Mouse (Mus musculus) liver, embryonic 16.5 days (tissue): Measurements from ENCODE around the gene Cdh10. TPM values are rescaled to one million over a fixed set of nuclear protein-coding genes. Genes with fewer than 3 reads are reported as not detected.

Source experiments
- ATAC-seq: fragments of 200-750 bp; cut with Nextera tagmentation; 2 replicates; pipeline ENCODE4 v1.8.0; 2017; ENCODE audit warnings: low read depth, mild to moderate bottlenecking, moderate number of reproducible peaks, moderate library complexity
- H3K27ac ChIP-seq: fragments of 300-500 bp; sonication (generic); 2 replicates; pipeline ENCODE4 v1.5.1; 2014; ENCODE audit warnings: mild to moderate bottlenecking, low read length
- H3K27me3 ChIP-seq: fragments of 300-500 bp; sonication (generic); 2 replicates; pipeline ENCODE4 v1.6.1; 2014; ENCODE audit warnings: low read depth, low read length, mixed read lengths; ENCODE audit not compliant: control insufficient read depth, insufficient read depth
- H3K36me3 ChIP-seq: fragments of 300-500 bp; sonication (generic); 2 replicates; pipeline ENCODE4 v1.6.1; 2014; ENCODE audit warnings: mild to moderate bottlenecking; ENCODE audit not compliant: control insufficient read depth, insufficient read depth
- H3K4me1 ChIP-seq: fragments of 300-500 bp; sonication (generic); 2 replicates; pipeline ENCODE4 v1.6.1; 2014; ENCODE audit warnings: low read depth, low read length, mixed read lengths; ENCODE audit not compliant: control insufficient read depth
- H3K4me2 ChIP-seq: fragments of 300-500 bp; sonication (generic); 2 replicates; pipeline ENCODE4 v1.6.1; 2014; ENCODE audit warnings: low read depth, low read length, mixed read lengths
- H3K4me3 ChIP-seq: fragments of 300-500 bp; sonication (generic); 2 replicates; pipeline ENCODE4 v1.5.1; 2014; ENCODE audit warnings: low read depth, mild to moderate bottlenecking, low read length
- H3K9ac ChIP-seq: fragments of 300-500 bp; sonication (generic); 2 replicates; pipeline ENCODE4 v1.6.1; 2014; ENCODE audit warnings: low read depth, low read length
- H3K9me3 ChIP-seq: fragments of 300-500 bp; sonication (generic); replicated peaks from 2 replicates; pipeline ENCODE4 v1.6.1; 2016; ENCODE audit warnings: low read length; ENCODE audit not compliant: control insufficient read depth
- WGBS: fragments of 180-500 bp; shearing (Covaris S2); extraction: QIAGEN DNeasy Blood & Tissue Kit; methylation state at CpG from one replicate; pipeline ENCODE4 v1.1.7; 2014; ENCODE audit not compliant: insufficient replicate concordance; 5-methylcytosine and 5-hydroxymethylcytosine counted together
- polyA plus RNA-seq: library from polyadenylated mRNA; unstranded; fragments of >200 nt; fragmentation: Nextera tagmentation; extraction: Ambion mirVana; gene quantifications from 2 replicates; pipeline ENCODE4 v1.2.1, GENCODE M21; 2015

The Cdh10 gene
- polyA plus RNA-seq: not detected in 2 replicates

DNA sequence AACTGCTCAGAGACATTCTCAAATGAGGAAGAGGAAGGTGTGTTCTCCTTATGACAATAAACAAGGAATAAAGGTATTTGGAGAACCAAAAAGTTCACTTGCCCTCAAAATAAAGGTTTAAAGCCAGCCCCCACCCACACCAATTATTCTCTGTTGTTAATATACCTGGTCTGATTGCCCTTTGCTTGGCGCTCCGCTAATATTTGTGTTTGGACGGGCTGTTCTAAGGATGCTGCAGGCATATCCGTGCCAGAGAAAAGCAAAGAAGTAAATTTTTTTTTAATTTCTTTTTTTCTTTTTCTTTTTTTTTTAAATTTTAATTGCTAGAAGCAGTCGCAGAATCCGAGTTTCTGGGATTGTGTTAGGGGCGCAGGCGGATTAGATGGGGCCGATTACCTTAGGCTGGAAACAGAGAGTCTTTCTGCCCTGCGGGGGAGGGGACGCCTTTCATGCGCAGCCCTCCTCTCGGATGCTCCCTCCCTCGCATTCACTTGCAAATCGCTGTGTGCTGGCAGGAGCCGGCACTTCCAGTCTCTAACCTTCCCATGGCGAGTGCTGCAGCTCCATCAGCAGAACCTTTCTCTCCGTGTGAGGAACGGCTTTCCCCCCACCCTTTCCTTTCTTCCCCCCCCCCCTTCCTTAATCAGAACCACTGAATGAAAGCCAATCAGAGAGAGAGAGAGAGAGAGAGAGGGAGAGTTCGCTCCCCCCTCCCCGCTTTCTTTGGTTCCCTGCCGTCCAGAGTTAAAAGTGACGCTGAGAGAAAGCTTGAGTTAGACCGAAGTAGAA, at the start of gene Cdh10:
Gene Cdh10, plus strand, starts transcription at position 763 of the 789 bp plus-strand sequence.
- Histone ChIP-seq H3K4me1 (no peaks in the 10 kb centered on the region), H3K27ac (no peak within 1 kb of the TSS), H3K9ac (no peak within 1 kb of the TSS), H3K4me3 (0 out of 2 replicates have a peak within 1 kb of the TSS, but pooled peaks have one; percentile 2), H3K36me3 (no peaks in the 10 kb centered on the region), H3K9me3 (no peaks in the 10 kb centered on the region), H3K27me3 (no peaks in the 10 kb centered on the region), H3K4me2 (peak within 1 kb of the TSS; percentile 24)
- ATAC-seq: no peak
- whole genome bisulfite sequencing: 2% methylated on average over 24 of the region's 24 CpGs

DNA sequence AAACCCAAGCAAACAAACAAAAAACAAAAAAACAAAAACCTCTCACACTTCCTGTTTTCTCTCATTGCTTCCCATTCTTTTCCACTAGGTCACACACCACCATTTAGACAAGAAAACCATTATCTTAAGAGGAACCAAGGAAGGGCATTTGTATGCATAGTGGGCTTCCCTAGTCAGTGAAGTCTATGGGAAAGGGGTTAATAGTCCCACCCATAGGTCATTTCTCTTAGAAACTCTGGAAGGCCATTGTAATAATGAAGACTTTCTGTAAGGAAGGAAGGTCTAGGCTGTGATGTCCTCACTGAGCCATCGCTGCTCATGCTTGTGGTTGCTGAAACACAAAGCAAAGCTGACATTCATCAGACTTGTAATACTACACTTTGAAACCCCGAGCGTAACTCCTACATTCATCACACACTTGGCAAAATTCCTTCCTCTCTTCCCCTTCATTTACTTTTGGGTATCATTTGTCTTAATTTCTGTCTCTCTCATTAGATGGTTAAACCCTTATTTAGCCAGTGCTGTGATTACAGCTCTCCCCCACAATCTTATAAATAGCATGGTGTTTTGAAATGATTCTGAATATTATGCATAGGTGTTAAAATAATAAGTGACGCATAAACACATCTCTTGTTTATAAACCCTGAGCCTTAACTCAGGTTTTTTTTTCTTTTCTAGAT, 9.5 kb upstream of the Cdh10 start:
- Histone ChIP-seq H3K4me3 (no peak overlapping the region), H3K4me1 (no peaks in the 10 kb centered on the region), H3K36me3 (no peaks in the 10 kb centered on the region), H3K27me3 (no peaks in the 10 kb centered on the region), H3K9me3 (no peaks in the 10 kb centered on the region), H3K27ac (no peak overlapping the region), H3K9ac (no peak overlapping the region), H3K4me2 (no peak overlapping the region)
- no peak for ATAC-seq
- WGBS: 50% methylated on average over 4 of the region's 4 CpGs

DNA sequence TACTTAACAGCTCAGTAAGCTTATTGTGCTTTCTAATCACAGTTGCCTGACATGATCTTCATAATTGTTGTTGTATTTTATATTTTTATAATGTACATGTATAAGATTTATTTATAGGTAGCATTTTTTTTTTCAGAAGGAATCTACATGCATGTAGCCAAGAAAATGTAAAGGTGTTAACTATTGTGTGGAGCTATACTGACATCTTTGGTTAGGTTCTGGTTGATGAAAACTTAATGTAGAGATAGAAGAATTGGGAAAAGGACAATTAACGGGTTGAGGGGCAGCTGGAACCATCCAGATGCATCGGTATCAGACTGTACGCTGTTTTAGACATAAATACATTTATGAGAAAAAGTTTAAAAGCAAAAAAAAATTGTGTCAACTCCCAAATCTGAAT, 1.0 kb upstream of the Cdh10 start:
- no peak for ATAC-seq
- WGBS: 49% methylated on average over 3 of the region's 3 CpGs
- H3K27ac ChIP-seq: no peak overlapping the region
- no peaks in the 10 kb centered on the region for H3K9me3 ChIP-seq
- H3K4me3 ChIP-seq: no peak overlapping the region
- H3K36me3 ChIP-seq: no peaks in the 10 kb centered on the region
- no peaks in the 10 kb centered on the region for H3K4me1 ChIP-seq
- no peaks in the 10 kb centered on the region for H3K27me3 ChIP-seq
- no peak overlapping the region for H3K4me2 ChIP-seq
- no peak overlapping the region for H3K9ac ChIP-seq

DNA sequence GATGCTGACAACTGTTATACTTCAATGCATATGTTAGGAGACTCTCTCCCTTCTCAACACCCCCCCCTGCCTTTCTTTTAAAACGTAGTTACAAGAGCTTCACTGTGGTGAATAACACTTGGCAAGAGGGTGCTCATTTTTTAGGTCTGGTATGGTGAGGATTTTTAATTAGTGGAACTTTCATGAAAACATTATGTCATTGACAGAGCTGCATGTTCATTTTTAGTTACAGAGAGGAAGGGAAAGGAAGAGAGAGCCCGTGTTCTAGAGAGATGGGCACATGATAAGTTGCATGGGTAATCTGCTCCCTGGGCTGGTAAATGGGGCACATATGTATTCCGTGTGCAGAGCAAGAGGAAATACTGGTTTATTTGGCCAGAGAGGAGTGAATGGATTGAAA, 1.5 kb downstream of the Cdh10 start:
- Histone ChIP-seq H3K27me3 (no peaks in the 10 kb centered on the region), H3K4me3 (no peak overlapping the region), H3K4me2 (no peak overlapping the region), H3K27ac (no peak overlapping the region), H3K4me1 (no peaks in the 10 kb centered on the region), H3K9ac (no peak overlapping the region), H3K9me3 (no peaks in the 10 kb centered on the region), H3K36me3 (no peaks in the 10 kb centered on the region)
- WGBS: 21% methylated on average over 3 of the region's 3 CpGs
- no peak for ATAC-seq

DNA sequence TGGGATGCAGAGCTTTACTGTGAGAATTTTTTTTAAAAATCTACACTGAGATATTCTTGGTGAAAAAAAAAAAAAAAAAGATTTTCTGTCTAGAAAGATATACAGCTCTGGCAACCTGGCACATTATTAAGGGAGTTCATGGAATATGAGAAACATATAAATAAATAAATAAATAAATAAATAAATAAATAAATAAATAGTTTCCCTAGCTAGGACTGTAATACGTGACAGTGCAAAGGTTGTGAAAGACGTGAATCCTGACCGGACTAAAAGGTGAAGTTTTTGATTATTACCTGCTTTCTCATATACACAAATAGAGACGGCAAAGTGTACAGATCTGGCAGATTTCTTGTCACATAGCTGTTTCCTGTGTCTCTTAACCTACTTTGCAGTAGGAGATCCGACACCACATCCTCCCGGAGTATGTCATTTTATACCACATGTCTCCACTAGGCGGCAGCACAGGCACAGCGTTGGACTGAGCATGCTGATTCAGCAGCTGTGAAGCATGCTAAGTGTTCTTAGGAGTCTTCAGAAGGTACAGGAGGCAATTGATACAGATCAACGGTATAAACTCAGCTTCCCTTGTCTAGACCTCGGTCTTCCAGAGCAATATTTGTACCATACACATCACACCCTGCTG, 2.5 kb downstream of the Cdh10 start:
- H3K9me3 ChIP-seq: no peaks in the 10 kb centered on the region
- H3K36me3 ChIP-seq: no peaks in the 10 kb centered on the region
- 0 out of 2 replicates have a peak, but pooled peaks have one; percentile 24 for ATAC-seq
- no peak overlapping the region for H3K27ac ChIP-seq
- H3K4me1 ChIP-seq: no peaks in the 10 kb centered on the region
- WGBS: 14% methylated on average over 10 of the region's 10 CpGs
- H3K4me3 ChIP-seq: no peak overlapping the region
- no peaks in the 10 kb centered on the region for H3K27me3 ChIP-seq
- no peak overlapping the region for H3K9ac ChIP-seq
- no peak overlapping the region for H3K4me2 ChIP-seq

DNA sequence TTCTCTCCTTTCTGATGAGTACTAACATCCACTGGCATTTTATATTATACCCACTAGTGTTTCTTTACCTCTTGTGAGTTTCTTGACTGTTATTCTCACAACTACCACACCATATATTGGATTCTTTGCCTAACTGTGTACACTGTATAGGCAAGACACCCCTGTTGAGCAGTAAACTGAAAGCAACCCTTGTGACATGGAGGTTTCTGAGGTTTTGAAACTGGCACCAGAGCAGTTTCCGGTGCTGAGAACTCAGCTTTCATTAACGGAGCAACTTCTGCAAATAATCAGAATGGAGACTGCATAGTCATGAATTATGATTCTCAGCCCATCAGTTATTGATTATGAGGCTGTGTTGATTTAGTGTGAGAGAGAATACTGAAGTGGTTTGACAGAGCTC, 4.7 kb downstream of the Cdh10 start:
- Histone ChIP-seq H3K9ac (no peak overlapping the region), H3K27ac (no peak overlapping the region), H3K4me1 (no peaks in the 10 kb centered on the region), H3K27me3 (no peaks in the 10 kb centered on the region), H3K4me3 (no peak overlapping the region), H3K36me3 (no peaks in the 10 kb centered on the region), H3K9me3 (no peaks in the 10 kb centered on the region), H3K4me2 (no peak overlapping the region)
- ATAC-seq: no peak
- 39% methylated on average over 2 of the region's 2 CpGs for WGBS

DNA sequence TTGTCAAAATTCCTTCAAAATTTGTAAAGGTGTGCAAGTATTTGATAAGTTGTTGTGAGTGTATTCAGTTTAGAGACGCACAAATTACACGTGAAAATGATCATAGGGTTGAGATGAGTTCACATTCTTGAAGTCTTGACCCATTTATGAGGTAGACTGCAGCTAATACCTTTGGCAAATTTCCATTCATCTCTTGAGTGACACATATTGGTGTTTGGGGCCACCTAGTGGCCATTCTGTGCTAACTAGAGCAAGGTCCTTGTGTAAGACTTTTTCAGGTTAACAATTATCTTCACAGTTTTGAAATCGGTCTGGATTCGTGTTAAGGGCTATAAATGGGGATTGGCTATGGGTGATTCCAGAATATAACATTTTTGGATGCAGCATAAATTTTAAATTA, 13.5 kb downstream of the Cdh10 start:
- H3K36me3 ChIP-seq: no peaks in the 10 kb centered on the region
- H3K4me3 ChIP-seq: no peak overlapping the region
- H3K27ac ChIP-seq: no peak overlapping the region
- no peak for ATAC-seq
- WGBS: 11% methylated on average over 4 of the region's 4 CpGs
- H3K9ac ChIP-seq: no peak overlapping the region
- no peaks in the 10 kb centered on the region for H3K4me1 ChIP-seq
- H3K9me3 ChIP-seq: no peaks in the 10 kb centered on the region
- no peaks in the 10 kb centered on the region for H3K27me3 ChIP-seq
- no peak overlapping the region for H3K4me2 ChIP-seq

DNA sequence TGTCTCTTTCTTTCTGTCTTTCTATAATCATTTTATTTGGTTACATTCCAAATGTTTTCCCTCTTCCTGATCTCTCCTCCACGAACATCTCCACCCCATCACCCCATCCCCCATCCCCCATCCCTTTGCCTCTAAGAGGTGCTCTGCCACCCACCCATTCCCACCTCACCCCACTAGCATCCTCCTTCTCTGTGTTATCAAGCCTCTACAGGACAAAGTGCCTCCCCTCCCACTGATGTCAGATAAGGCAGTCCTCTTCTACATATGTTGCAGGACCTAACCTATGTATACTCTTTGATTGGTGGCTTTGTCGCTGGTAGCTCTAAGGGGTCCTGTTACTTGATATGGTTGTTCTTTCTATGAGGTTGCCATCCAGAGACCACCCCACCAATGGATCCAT, 23.0 kb downstream of the Cdh10 start:
- Histone ChIP-seq H3K9me3 (no peaks in the 10 kb centered on the region), H3K27ac (no peak overlapping the region), H3K27me3 (no peaks in the 10 kb centered on the region), H3K36me3 (no peaks in the 10 kb centered on the region), H3K4me2 (no peak overlapping the region), H3K4me3 (no peak overlapping the region), H3K4me1 (no peaks in the 10 kb centered on the region), H3K9ac (no peak overlapping the region)
- no peak for ATAC-seq
- 55% methylated on average over 2 of the region's 2 CpGs for WGBS

DNA sequence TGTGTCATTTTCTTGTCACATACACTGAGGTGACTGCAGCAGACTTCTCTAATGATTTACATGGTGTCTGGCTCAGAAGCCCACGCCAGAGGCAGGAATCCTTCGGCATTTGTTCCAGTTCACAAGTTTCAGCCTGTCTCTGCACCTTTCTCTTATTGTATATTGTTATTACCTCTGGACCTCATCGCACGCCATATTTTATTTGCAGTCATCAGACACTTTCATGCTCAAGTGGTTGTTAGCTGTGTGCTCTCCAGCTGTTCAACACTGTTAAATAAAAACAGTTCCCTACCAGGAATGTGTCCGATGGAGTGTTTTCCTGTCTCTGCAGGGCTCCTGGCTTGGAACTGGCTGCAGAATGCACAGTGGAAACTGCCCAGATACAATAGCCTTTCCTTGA, 26.1 kb downstream of the Cdh10 start:
- H3K9ac ChIP-seq: no peak overlapping the region
- H3K4me1 ChIP-seq: no peaks in the 10 kb centered on the region
- no peak overlapping the region for H3K4me3 ChIP-seq
- H3K9me3 ChIP-seq: no peaks in the 10 kb centered on the region
- no peak overlapping the region for H3K27ac ChIP-seq
- 61% methylated on average over 5 of the region's 5 CpGs for WGBS
- H3K36me3 ChIP-seq: no peaks in the 10 kb centered on the region
- no peaks in the 10 kb centered on the region for H3K27me3 ChIP-seq
- H3K4me2 ChIP-seq: no peak overlapping the region
- ATAC-seq: no peak
